21 mouse cellular contexts compared by ENCODE assay signal in genomic region chr16:43300420-43300819, GRCm38 (mm10).
"Had no signal": no experiment of that assay in that cellular context is flagged by ENCODE, and none has a peak within 500 bp of the region (broad histone marks: within the 10 kb centered on the region; RNA-seq: fewer than 3 reads in every experiment).

No protein-coding gene starts in this region.

- H3K36me3 ChIP-seq: limb, embryonic 10.5 days; limb, embryonic 13.5 days; midbrain, embryonic 10.5 days; midbrain, embryonic 13.5 days had no signal

- H3K27ac ChIP-seq: kidney, postnatal 0 days; layer of hippocampus, adult 2 months; limb, embryonic 10.5 days; limb, embryonic 13.5 days; liver, embryonic 14.5 days; macrophage; midbrain, embryonic 10.5 days; midbrain, embryonic 13.5 days; stomach, postnatal 0 days had no signal

- H3K9me3 ChIP-seq: limb, embryonic 10.5 days; limb, embryonic 13.5 days; megakaryocyte, embryonic 14.5 days; midbrain, embryonic 10.5 days; midbrain, embryonic 13.5 days had no signal

- H3K9ac ChIP-seq: limb, embryonic 13.5 days; liver, embryonic 14.5 days; liver, postnatal 0 days; lung, embryonic 14.5 days; midbrain, embryonic 13.5 days had no signal

- H3K27me3 ChIP-seq: limb, embryonic 13.5 days; megakaryocyte, embryonic 14.5 days; midbrain, embryonic 13.5 days had no signal

- ATAC-seq: liver, postnatal 0 days; lung, postnatal 0 days; midbrain, embryonic 13.5 days had no signal

- DNase-seq: kidney, adult 11 months; kidney, adult 9 months; kidney, postnatal 25 days; layer of hippocampus, adult 9-11 months; liver; liver, postnatal 0 days; lung, embryonic 14.5 days; right cerebral cortex, postnatal 14 days; right cerebral cortex, postnatal 4 days; thymus, postnatal 36 days had no signal

- H3K4me2 ChIP-seq: limb, embryonic 13.5 days; lung, embryonic 14.5 days; midbrain, embryonic 13.5 days had no signal

- H3K4me3 ChIP-seq: layer of hippocampus, adult 2 months; limb, embryonic 10.5 days; limb, embryonic 13.5 days; megakaryocyte, embryonic 14.5 days; midbrain, embryonic 10.5 days; midbrain, embryonic 13.5 days had no signal
